Mouse (Mus musculus): ENCODE results near the gene Impdh1. TPM values are rescaled to one million over a fixed set of nuclear protein-coding genes. Genes with fewer than 3 reads are reported as not detected.

Impdh1 gene
- polyA plus RNA-seq, 1 experiment from 2014 or later, result 36.1 TPM

Small RNA genes lying within 50 kb of the gene (microRNA-seq; reads per million reads assigned to microRNA genes)
- gene Gm24303, result not detected

Other genes starting within 250 kb of the Impdh1 start
- gene Lep, start 156.1 kb downstream of the Impdh1 start, polyA plus RNA-seq (2014; fragmentation: Nextera tagmentation; extraction: Ambion mirVana), result not detected in 2 replicates
- 44.1 and 48.5 TPM in 2 replicates for gene Rbm28, start 51.4 kb downstream of the Impdh1 start, polyA plus RNA-seq (2014; fragmentation: Nextera tagmentation; extraction: Ambion mirVana)
- 0.38 and 0.48 TPM in 2 replicates for gene Prrt4, start 36.8 kb downstream of the Impdh1 start, polyA plus RNA-seq (2014; fragmentation: Nextera tagmentation; extraction: Ambion mirVana)
- 36.5 and 40.1 TPM in 2 replicates for gene Hilpda, start 56.1 kb upstream of the Impdh1 start, polyA plus RNA-seq (2014; fragmentation: Nextera tagmentation; extraction: Ambion mirVana)
- 0.60 and 0.68 TPM in 2 replicates for gene Fam71f2, start 63.2 kb upstream of the Impdh1 start, polyA plus RNA-seq (2014; fragmentation: Nextera tagmentation; extraction: Ambion mirVana)
- not detected in 2 replicates for gene Fam71f1, start 102.8 kb upstream of the Impdh1 start, polyA plus RNA-seq (2014; fragmentation: Nextera tagmentation; extraction: Ambion mirVana)
- gene Calu, start 131.7 kb upstream of the Impdh1 start, polyA plus RNA-seq (2014; fragmentation: Nextera tagmentation; extraction: Ambion mirVana), result 384 and 413 TPM in 2 replicates
- 1.3 and 1.5 TPM in 2 replicates for gene Opn1sw, start 172.1 kb upstream of the Impdh1 start, polyA plus RNA-seq (2014; fragmentation: Nextera tagmentation; extraction: Ambion mirVana)
- gene Ccdc136, start 179.9 kb upstream of the Impdh1 start, polyA plus RNA-seq (2014; fragmentation: Nextera tagmentation; extraction: Ambion mirVana), result 22.0 and 29.5 TPM in 2 replicates
- 17.9 and 19.8 TPM in 2 replicates for gene Flnc, start 216.9 kb upstream of the Impdh1 start, polyA plus RNA-seq (2014; fragmentation: Nextera tagmentation; extraction: Ambion mirVana)

Data from stomach, embryonic 14.5 days (tissue).